Mouse (Mus musculus): Measurements from ENCODE around the gene Pde10a.

GRCm38 (mm10) chr17:8972152-8972854 lies 447.1 kb downstream of the Pde10a start:
- TF ChIP-seq POLR2AphosphoS2 (IDR thresholded peaks at IDR 0.05; ENCODE audit: insufficient read length, low read depth) (no peak), USF1 (IDR thresholded peaks at IDR 0.05; ENCODE audit: low read depth) (no peak), CEBPB (IDR thresholded peaks at IDR 0.05; ENCODE audit: insufficient read depth, poor library complexity, severe bottlenecking) (no peak), POLR2A (IDR thresholded peaks at IDR 0.05; ENCODE audit: insufficient read length, low read depth) (no peak), E2F4 (IDR thresholded peaks at IDR 0.05; ENCODE audit: insufficient read depth) (no peak), MAX (IDR thresholded peaks at IDR 0.05; ENCODE audit: low read depth) (no peak), MYOD1 (IDR thresholded peaks at IDR 0.05; ENCODE audit: control insufficient read depth in 1 of 3, insufficient read length in 2 of 3, low read depth in 2 of 3) (no peak), TCF3 (IDR thresholded peaks at IDR 0.05; ENCODE audit: insufficient read length, low read depth) (no peak), MYOG (IDR thresholded peaks at IDR 0.05; ENCODE audit: control insufficient read depth in 1 of 3, insufficient read depth in 1 of 3, insufficient read length in 2 of 3, low read depth in 2 of 3) (no peak), TCF12 (IDR thresholded peaks at IDR 0.05; ENCODE audit: insufficient read depth, poor library complexity, severe bottlenecking) (no peak), SRF (IDR thresholded peaks at IDR 0.05; ENCODE audit: control insufficient read depth, insufficient read length, low read depth) (no peak)

Data from myocyte (in vitro differentiated cells).